Mouse (Mus musculus) testis, adult 2 months (tissue): ENCODE measurements at regions not wholly inside any gene's neighbourhood (a gene's known extent, or its start where the extent isn't known, plus 50 kb on each side); places are given as distances from the start of the nearest gene placed in this dataset.

ENCODE experiments used
- H3K27ac ChIP-seq: fragments of 200-500 bp; 2 replicates; pipeline ENCODE4 v1.5.1; 2012; ENCODE audit warnings: low read depth, low read length; ENCODE audit not compliant: control insufficient read depth, insufficient read depth
- H3K27me3 ChIP-seq: fragments of 200-500 bp; 2 replicates; pipeline ENCODE4 v1.6.1; 2012; ENCODE audit warnings: mild to moderate bottlenecking, low read length, moderate library complexity; ENCODE audit not compliant: control insufficient read depth, insufficient read depth
- H3K36me3 ChIP-seq: fragments of 200-500 bp; 2 replicates; pipeline ENCODE4 v1.6.1; 2012; ENCODE audit warnings: mild to moderate bottlenecking, low read length; ENCODE audit not compliant: control insufficient read depth, insufficient read depth
- H3K4me1 ChIP-seq: fragments of 200-500 bp; 2 replicates; pipeline ENCODE4 v1.6.1; 2012; ENCODE audit warnings: low read length; ENCODE audit not compliant: control insufficient read depth, insufficient read depth
- H3K4me3 ChIP-seq: fragments of 200-500 bp; 2 replicates; pipeline ENCODE4 v1.5.1; 2012; ENCODE audit warnings: low read depth, mild to moderate bottlenecking, low read length, moderate library complexity, mixed read lengths; ENCODE audit not compliant: control insufficient read depth
- CTCF ChIP-seq: fragments of 200-500 bp; IDR thresholded peaks from 2 replicates; pipeline ENCODE4 v1.5.1; 2012; ENCODE audit warnings: low read depth, mild to moderate bottlenecking, inconsistent platforms, low read length, moderate library complexity; ENCODE audit not compliant: control insufficient read depth, insufficient read depth, insufficient replicate concordance
- POLR2A ChIP-seq: fragments of 200-500 bp; IDR thresholded peaks from 2 replicates; pipeline ENCODE4 v1.6.1; 2012; ENCODE audit warnings: low read depth, mild to moderate bottlenecking, inconsistent platforms, low read length, moderate library complexity; ENCODE audit not compliant: control insufficient read depth

DNA sequence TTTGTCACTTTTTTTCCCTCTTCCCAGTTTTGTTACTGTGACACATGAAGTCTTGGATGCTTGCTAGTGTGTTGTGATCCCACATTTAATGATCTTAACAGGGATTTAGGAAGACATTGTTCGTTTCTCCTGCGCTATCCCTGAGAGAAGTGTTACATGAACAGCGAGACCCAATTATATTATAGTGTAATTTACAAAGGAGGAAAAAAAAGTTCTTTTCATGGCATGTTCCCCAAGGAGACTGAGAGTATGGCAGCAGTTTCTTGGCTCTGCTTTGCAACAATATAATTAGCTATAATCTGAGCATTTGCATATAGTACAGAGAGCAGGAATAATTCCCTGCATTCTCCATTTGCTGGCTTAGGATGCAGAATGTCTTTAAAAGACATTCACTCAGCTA, 168.6 kb downstream of the Insc start:
- no peaks in the 10 kb centered on the region for H3K4me1 ChIP-seq
- no peaks in the 10 kb centered on the region for H3K36me3 ChIP-seq
- no peak overlapping the region for H3K27ac ChIP-seq
- no peak overlapping the region for H3K4me3 ChIP-seq
- TF ChIP-seq CTCF: no peak
- TF ChIP-seq POLR2A: no peak
- no peaks in the 10 kb centered on the region for H3K27me3 ChIP-seq

DNA sequence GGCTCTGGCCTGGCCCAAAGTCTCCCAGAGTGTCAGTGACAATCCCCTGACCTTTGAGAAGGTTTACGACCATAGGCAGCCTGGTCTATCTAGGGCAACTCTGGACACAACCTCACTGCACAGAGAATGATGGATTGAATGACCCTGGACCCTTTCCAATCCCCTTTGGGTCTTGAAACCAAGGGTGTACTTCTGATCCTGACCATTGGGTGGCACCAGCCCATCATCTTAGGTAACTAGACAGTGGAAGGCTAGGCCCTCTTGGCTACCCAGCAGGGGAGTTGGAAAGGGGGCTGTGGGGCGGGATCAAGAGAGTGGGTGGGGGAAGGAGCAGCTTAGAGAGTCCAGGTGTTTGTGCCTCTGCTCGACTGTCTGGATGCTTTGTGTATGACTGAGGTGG, 178.7 kb downstream of the Insc start:
- H3K27ac ChIP-seq: no peak overlapping the region
- H3K4me1 ChIP-seq: no peaks in the 10 kb centered on the region; the same call in 1 of the 2 replicates
- no peak overlapping the region for H3K4me3 ChIP-seq
- no peaks in the 10 kb centered on the region for H3K27me3 ChIP-seq
- H3K36me3 ChIP-seq: no peaks in the 10 kb centered on the region
- TF ChIP-seq POLR2A (no peak), CTCF (no peak)

GRCm38 (mm10) chr7:114933861-114934260, 190.4 kb downstream of the Insc start:
- no peak for TF ChIP-seq POLR2A
- TF ChIP-seq CTCF: no peak
- Histone ChIP-seq H3K4me1 (no peaks in the 10 kb centered on the region), H3K27ac (no peak overlapping the region), H3K27me3 (no peaks in the 10 kb centered on the region), H3K4me3 (no peak overlapping the region), H3K36me3 (no peaks in the 10 kb centered on the region)

- H3K27me3 ChIP-seq: no peaks in the 10 kb centered on the region
- H3K27ac ChIP-seq: no peak overlapping the region
- TF ChIP-seq POLR2A: no peak
- TF ChIP-seq CTCF: no peak
These were observed 207.3 kb downstream of the Insc start for GRCm38 (mm10) chr7:114950759-114951158.

DNA sequence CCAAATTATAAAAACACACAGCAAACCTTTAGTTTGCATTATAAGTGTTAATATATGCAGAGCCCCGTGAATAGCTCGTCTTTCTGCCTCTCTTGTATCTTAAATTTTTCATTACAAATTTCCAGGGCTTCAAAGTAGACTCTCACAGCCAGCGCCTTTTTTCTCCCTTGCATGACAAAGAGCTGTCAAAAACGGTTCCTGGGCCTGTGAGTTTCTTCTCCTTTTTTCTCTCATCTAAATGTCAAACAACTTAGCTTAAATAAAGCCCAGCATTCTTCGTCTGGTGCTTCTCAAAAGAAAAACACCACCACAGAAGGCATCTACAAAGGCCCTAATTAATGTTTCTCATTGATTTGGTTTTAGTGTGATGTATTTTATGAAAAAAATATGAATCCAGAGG, 219.7 kb downstream of the Insc start:
- H3K4me3 ChIP-seq: no peak overlapping the region
- no peak overlapping the region for H3K27ac ChIP-seq
- H3K27me3 ChIP-seq: no peaks in the 10 kb centered on the region
- no peaks in the 10 kb centered on the region for H3K36me3 ChIP-seq
- TF ChIP-seq CTCF (no peak), POLR2A (no peak)
- H3K4me1 ChIP-seq: no peaks in the 10 kb centered on the region

More at GRCm38 (mm10) chr7:114950759-114951158, 207.3 kb downstream of the Insc start:
- no peaks in the 10 kb centered on the region for H3K36me3 ChIP-seq
- no peaks in the 10 kb centered on the region for H3K4me1 ChIP-seq
- no peak overlapping the region for H3K4me3 ChIP-seq

GRCm38 (mm10) chr7:114965923-114966322, 222.4 kb downstream of the Insc start:
- H3K27ac ChIP-seq: no peak overlapping the region

DNA sequence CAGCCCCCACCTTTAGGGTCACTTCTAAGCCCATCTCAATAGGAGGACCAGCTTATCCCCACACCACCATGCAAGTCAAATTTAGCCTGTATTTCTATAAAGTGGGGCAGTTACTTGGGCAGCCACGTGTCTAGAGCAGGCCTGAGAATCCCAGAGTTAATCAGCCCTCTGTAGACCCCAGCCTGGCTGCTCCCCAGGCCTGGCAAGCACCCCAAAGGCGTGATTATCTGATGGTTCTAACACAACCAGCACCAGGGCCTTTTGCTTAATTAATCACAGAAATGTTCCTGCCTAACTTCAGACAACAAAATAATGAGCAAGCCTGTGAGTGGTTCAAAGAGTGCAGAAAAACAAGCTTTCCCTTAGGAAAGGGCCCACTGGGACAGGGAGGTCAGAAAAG, 243.0 kb downstream of the Insc start:
- Histone ChIP-seq H3K27me3 (no peaks in the 10 kb centered on the region), H3K27ac (no peak overlapping the region), H3K4me1 (no peaks in the 10 kb centered on the region), H3K4me3 (no peak overlapping the region), H3K36me3 (no peaks in the 10 kb centered on the region)
- TF ChIP-seq POLR2A (no peak), CTCF (no peak)

More at GRCm38 (mm10) chr7:114965923-114966322, 222.4 kb downstream of the Insc start:
- TF ChIP-seq POLR2A (no peak), CTCF (no peak)
- Histone ChIP-seq H3K4me1 (no peaks in the 10 kb centered on the region), H3K4me3 (no peak overlapping the region), H3K27me3 (no peaks in the 10 kb centered on the region), H3K36me3 (no peaks in the 10 kb centered on the region)

DNA sequence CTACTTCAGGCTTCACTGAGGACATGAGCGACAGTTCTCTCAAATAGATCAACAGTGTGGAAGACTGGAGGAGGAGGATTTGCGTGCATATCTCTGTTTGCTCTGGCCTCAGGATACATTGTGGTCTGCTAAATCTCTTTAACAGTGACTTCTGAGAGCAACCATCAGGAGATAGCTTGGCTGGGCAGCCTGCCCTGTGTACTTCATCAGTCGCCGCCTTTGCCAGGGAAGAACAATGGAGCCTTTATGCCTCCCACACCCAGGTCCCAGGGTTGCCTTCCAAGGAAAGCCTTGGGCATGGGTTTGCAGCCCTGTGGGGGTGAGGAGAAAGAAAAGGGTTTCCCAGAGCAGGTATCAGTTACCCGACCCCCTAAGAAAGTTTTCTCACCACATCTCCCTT, 247.8 kb downstream of the Insc start:
- H3K4me3 ChIP-seq: no peak overlapping the region
- H3K36me3 ChIP-seq: no peaks in the 10 kb centered on the region
- TF ChIP-seq CTCF (no peak), POLR2A (no peak)
- H3K27ac ChIP-seq: peak overlapping the region; percentile 7; the same call in 1 of the 2 replicates
- H3K4me1 ChIP-seq: no peaks in the 10 kb centered on the region
- no peaks in the 10 kb centered on the region for H3K27me3 ChIP-seq
